Mouse (Mus musculus) megakaryocyte-erythroid progenitor cell, adult 5-6 weeks (primary cell): Measurements from ENCODE around the gene Pagr1b. TPM values are rescaled to one million over a fixed set of nuclear protein-coding genes. Genes with fewer than 3 reads are reported as not detected.

Experiments
- ATAC-seq: replicated peaks from 2 replicates; pipeline ENCODE4 v1.8.0; 2016; ENCODE audit warnings: mild to moderate bottlenecking, inconsistent platforms; ENCODE audit not compliant: severe bottlenecking, poor library complexity, low FRiP score, low TSS enrichment
- total RNA-seq, 2 experiments: library from RNA; stranded (forward) in 1 of 2; stranded (reverse) in 1 of 2; fragments of 200-1000, 215-1000 nt in 1 of 2; fragments of >200 nt in 1 of 2; fragmentation: Nextera tagmentation in 1 of 2; gene quantifications; 2 replicates each; pipeline ENCODE4 v1.2.3; 2014 to 2017

Gene Pagr1b
- total RNA-seq, 2 experiments from 2014 or later, result 0.66 to 8.7 TPM

GRCm38 (mm10) chr7:127020901-127021562, 4.7 kb upstream of the Pagr1b start, which contains the start of the genes Gm42742 and Prrt2:
Gm42742 (minus strand) TSS chr7:127021097.
Prrt2 (minus strand) TSS chr7:127021211.
- no peak for ATAC-seq

- ATAC-seq, result no peak
These were observed 4.2 kb upstream of the Pagr1b start for GRCm38 (mm10) chr7:127020491-127020890.

GRCm38 (mm10) chr7:127020031-127020430, 3.7 kb upstream of the Pagr1b start:
- ATAC-seq, result no peak

DNA sequence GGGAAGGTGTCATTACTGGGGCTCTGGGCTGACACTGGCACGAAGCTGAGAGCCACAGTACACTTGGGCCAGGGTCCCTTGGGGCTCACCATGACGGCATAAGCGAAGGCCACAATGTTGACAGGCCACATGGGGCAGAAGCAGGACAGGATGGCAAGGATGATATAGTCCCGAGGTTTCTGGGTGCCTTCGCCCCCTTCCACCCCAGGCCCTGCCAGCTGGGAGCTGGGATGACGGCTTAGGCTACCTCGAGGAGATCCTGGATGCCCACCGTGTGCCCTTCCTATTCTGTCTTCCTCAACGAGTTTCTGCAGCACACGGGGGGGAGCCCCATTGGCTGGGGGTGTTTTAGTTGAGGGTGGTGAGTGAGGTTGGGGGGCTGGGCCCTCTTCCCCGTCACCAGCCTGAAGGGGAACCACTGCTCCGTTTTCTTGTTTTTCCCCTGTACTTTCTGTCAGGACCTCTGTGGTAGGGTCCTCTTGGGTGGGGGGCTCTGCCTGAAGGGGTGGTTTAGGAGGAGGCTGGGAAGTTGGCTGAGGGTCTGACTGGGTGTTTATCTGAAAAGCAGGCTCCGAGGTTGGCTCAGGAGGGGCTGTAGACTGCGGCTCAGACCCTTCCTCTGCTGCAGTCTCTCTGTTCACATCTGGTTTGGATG, 3.1 kb upstream of the Pagr1b start:
- ATAC-seq, result no peak

DNA sequence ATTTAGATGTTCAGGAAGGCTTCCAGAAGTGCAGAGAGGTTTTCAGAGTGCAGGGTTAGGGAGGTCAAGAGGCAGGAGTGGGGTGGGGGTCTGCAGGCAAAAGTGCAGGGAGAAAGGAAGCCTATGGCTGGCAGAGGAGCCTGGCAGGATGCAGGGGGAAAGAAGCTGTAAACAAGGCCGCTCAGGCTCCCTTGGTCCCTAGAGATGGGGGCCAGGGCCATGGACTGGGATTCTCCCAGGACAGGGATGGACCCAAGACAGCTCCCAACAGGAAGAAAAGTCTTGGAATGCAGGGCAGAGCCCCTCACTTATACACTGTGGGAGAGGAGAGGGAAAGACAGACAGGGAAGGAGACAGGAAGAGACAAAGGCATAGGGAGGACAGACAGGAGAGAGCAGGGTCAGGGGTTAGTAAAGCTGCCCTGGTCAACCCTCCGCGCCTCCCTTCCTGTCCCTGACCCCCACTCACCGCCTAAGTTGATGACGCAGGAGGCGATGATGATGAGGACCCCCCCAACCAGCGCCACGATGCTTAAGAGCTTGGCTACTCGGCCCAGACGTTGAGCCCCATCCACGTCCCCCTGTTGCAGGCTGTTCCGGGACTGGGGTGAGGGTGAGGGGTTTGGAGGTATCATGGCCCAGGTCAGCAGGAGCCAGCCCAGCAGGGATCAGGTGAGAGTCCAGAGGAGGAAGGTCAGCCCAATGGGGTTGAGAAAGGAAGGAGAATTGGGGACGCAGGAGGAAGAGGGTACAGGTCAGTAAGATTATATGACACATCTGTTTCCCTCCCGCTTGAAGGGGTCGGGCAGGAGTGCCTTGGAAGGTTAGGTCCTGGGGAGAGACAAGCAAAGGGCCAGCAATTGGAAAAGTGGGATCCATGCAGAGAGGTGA, 2.4 kb upstream of the Pagr1b start:
- ATAC-seq, result no peak

DNA sequence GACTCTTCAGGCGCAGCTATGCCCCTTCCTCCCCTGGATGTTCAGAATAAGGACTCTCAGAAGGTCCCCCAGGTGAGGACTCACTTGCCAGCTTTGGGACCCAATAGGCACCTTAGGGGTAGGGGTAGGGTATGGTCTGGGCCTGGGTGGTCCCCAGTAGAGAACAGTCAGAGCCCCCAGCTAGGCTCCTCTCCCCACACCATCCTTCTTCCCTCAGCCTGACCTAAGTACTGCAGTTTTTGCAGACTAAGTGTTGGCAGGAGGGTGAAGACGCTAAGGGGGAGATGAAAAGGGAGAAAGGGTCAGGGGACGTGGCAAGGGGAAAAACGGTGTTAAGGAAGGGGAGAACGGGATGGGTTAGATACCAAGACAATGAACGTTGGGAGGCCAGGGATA, 1.7 kb upstream of the Pagr1b start:
- no peak for ATAC-seq

DNA sequence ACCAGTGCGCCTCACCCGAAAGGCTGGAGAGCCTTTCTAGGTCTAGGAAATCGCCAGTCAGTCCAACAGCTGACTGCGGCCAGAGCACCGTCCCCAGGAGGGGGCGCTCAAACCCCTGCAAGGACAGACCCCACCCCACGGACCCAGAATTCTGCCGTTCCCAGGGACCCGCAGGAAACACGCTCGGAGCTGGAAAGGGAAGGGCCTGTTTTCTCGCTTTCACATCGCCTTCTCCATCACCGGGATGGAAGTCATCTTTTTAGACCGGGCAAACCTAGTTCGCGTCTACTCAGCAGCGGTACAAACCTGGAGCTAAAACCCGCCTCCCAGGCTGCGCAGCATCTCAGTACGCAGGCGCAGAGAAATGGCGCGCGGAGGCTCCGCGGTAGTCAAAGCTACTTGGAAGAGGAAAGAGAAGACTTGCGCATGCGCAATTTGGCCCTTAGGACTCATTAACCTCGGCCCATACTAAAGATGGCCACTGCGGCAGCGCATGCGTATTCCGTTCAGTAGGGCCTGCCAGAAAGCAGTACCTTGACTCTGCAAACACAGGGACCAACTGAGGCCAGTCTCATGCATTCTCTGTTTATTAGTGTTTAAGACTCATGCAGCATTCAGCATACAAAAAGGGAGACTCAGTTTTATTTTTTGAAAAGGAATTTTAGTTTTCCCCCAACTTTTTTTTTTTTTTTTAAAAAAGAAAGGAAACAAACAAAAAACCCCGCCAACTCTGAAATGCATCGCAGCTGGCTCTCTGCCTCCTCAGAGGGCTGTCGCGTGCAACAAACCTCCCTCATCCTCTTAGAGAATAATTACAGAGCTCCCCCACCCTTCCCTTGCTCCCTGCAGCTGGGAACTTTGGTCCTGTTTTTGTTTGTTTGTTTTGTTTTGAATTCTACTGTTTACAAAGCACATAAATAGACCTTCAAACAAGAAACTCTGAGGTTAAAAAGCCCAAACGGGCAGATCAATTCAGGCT, 976 bp upstream of the Pagr1b start, which contains the start of gene Pagr1a:
TSS of gene Pagr1a (minus strand) at position 382 of the 979 bp plus-strand sequence.
- peak; percentile 60 for ATAC-seq

DNA sequence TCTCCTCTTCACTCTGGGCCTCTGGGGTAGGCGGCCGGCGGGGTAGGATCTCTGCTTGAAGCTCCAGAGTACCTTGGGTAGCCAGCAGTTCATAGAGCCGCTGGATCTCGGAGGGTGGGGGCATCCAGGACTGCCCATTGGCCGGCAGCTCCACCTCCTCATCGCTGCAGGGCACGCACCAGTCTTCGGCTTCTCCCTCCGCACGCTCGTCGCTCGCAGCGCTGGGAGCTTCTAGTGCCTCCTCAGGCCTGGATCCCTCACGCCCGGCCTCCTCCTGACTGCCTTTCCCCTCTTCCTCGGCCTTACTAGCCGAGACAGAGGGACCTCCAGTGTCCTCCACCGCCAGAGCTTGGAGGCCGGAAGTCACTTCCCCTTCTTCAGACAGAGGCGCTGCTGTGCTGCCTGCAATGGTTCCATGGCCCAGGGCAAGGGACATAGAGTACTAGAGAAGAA, 228 bp upstream of the Pagr1b start:
- peak; percentile 36 for ATAC-seq

DNA sequence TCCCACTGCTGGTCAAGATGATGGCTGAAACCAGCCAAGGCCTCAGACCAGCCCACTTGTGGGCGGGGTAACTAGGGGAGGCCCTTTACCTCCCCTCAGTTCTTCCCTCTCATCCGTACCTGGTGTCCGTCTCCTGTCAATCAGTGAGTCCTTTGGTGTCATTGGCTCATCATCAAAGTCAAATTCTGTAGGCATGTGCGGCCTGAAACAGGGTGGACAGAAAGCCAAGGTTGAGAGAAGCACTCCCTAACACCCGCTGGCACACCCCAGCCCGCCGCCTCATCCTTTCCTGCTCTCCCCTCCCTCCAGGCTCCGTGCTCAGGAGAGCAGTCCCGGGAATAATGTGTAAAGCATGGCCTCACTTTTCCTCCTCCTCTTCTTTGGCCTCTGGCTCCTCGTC, 203 bp downstream of the Pagr1b start:
- ATAC-seq, result 0 out of 2 replicates have a peak, but pooled peaks have one; percentile 2

- no peak for ATAC-seq
These were observed 1.3 kb downstream of the Pagr1b start for GRCm38 (mm10) chr7:127014993-127015392.

- ATAC-seq, result peak; percentile 30; the same call in 1 of the 2 replicates
These were observed 2.0 kb downstream of the Pagr1b start, which contains the start of gene Mvp for GRCm38 (mm10) chr7:127014320-127014719. Mvp (minus strand) TSS chr7:127014621.

GRCm38 (mm10) chr7:127013385-127013784, 2.9 kb downstream of the Pagr1b start:
- ATAC-seq, result no peak

GRCm38 (mm10) chr7:127012845-127013244, 3.4 kb downstream of the Pagr1b start:
- no peak for ATAC-seq

DNA sequence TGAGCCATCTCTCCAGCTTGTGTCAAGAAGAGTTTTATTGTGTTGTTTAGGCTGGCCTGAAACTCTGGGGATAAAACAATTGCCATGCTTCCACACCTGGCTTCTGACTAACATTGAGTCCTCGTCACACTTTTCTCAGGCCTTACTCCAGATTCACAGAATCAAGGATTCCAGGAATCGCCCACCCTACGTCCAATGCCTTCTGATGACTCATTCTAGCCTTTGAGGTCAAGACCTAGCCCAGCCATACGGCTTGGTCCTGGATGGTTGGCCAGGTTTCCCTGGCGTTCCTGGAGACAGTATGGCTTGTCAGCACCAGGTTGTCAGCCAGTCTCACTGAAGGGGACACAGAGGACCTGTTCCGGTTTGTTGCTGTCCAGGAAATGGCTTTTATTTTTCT, 3.9 kb downstream of the Pagr1b start:
- ATAC-seq, result no peak

DNA sequence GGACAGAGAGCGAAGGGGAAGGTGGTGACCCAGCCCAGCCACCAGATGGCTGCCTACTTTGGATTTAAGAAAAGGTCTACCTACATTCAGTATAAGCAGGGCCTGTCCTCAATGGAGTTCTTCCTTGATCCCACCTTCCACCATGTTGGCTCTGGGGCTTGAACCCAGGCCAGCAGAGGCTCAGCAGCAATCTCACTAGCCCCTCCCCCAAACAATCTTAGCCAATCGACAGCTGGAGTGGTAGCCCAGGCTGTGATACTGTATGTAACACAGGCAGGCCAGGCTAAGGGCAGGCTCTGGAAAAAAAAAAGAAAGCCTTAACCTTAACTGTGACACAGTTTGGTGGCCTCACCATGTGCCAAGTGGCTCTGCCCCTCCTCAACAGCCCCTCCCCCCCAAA, 4.6 kb downstream of the Pagr1b start:
- no peak for ATAC-seq

GRCm38 (mm10) chr7:127011051-127011450, 5.2 kb downstream of the Pagr1b start:
- no peak for ATAC-seq

DNA sequence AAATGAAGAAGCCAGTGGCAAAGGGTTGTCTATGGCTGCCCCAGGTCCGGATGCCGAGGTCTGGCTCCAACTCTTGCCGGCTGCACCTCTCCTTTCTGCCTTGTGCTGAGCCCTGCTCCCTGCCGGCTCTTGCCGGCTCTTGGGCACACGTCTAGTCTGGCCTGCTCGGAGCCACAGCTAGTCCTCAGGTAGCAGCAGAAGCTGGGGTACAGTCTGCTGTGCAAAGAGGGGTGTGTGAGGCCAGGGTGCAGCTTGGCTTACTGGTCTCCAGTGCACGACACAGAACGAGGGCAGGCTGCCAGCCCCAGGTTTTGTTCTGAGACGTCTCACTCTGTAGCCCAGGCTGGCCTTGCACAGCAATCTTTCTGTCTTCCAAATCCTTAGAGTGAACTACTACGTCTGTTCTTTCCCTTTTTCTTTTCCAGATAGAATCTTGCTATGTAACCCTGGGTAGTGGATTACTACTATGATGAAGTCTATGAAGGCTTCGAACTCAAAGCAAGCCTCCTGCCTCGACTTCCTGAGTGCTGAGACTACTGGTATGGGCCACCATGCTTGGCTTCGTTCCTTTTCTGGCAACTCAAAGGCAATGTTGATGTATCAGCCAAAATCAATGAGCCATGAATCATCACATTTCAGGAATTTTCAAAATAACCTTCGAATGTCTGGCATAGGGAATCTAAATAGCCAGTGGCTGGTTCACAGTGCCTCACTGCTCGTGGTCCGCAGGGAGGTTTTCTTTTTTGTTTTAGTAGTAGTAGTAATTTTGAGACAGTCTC, 6.8 kb downstream of the Pagr1b start:
- ATAC-seq, result no peak
